Mouse (Mus musculus): ENCODE results near the gene Krt82.
"Not testable (repeated sequence)": the region's sequence is repeated elsewhere in the genome, so short reads cannot be mapped to it uniquely, and the experiment has no call there.

The Krt82 gene

DNA sequence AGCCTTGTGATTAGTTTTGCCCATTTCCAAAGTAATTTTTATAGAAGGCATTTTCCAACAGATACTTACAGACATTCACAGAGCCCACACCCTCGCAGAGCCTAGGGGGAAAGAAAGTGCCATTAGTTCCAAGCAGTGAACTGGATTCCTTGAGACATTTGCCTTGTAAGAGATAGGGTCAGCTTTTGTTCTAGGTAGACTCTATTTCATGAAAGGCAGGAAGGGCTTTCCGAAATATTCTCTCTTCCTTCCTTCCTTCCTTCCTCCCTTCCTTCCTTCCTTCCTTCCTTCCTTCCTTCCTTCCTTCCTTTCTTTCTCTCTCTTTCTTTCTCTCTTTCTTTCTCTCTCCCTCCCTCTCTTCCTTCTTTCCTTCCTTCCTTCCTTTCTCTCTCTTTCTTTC lies 33.3 kb downstream of the Krt82 start, which contains the start of gene Gm49425:
TSS of gene Gm49425 (minus strand) at position 101 of the 400 bp plus-strand sequence.
- DNase-seq (ENCODE audit: low read depth, low spot score) = not testable (repeated sequence)

DNA sequence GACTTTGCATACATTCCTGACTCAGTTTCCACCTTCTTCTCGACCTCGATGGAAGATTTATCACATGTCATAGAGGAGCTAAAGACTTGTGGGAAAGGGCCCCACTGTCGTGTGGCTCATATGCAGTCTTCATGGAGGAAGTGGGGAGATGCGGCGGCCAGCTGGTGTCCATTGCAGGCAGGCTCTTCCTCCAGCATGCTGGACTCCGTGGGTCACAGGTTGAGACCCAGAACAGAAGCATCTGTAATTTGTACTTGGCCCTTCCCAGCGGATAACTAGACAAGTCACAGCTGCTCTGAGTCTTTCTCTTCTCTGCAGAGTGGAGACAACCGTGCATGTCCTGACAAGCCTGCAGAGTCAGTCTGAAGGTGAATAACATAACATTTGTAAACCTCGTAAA lies 42.2 kb downstream of the Krt82 start:
- no peak for DNase-seq (ENCODE audit: low read depth, low spot score)

DNA sequence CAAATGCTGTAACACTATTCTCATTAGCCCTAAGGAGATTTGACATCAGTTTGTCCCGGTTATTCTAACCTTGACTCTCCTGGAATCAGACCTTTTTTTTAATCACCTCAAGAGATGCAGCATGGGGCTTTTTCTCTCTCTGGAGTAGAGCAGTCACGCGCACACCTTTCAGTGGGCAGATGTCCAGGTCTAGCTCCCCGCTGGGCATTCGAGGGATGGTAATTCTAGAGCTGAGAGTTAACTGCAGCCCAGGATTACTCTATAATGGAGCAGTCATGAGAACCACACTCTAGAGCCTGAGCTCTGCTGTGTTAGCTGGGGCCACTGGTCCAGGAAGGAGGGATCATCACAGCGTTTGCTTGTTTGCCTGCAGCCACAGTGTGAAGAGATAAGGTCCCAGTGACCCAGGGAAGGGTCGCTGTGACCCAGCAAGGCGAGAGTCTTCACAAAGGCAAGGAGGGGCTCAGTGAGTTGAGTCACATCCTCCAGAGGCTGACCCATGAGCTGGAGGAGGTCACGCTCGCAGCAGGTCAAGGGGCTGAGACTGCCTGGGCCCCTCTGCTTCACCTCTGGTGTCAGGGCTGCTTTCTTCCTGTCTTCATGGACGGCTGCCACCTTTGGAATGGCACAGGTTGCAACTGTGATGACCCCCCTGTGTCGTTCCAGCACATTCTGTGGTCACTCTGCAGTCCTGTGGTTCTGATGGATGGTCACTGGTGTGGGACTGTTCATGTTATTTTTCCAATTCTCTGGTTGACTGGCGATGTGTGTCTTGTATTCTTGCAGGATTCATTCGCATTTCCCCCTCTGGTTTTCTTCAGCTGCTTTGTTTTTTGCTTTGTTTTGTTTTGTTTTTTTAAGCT lies 43.3 kb downstream of the Krt82 start:
- no peak for DNase-seq (ENCODE audit: low read depth, low spot score)

DNA sequence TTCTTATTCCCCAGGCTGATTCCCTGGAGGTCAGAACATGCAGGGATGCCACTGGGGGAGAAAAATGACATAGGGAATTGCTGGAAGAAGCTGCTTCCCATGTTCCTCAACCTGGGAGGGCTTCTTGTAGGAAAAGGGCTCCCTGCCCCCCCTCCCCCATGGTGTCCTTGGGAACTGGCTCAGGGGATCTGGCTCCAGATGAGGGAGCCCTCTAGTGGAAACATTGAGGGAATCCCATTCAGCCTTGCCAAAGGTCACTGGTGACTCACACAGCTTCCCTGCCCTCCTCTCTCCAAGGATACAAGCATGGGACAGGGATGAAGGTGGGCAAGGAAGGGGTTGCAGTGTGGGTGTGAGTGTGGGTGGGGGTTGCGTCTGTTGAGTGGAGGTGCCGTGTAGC lies 53.3 kb downstream of the Krt82 start:
- peak; percentile 40 for DNase-seq (ENCODE audit: low read depth, low spot score)

DNA sequence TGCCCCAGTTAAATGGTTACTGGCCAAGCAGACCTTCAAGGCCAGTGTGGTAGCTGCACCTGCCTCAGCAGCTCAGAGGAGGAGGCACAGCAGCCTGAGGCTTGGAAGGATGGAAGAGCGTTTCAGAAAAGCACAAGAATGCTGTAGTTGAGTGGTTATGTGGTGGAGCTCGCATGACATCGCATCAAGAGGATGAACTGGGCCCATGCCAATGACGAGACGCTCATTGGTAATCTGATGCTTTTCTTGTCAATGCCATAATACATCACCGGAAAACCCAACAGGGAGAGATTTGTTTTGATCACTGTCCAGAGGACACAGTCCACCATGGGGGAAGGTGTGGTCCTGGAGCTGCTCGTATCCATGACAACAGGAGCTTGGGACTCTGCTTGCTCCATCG lies 55.2 kb downstream of the Krt82 start:
- DNase-seq (ENCODE audit: low read depth, low spot score) = no peak

DNA sequence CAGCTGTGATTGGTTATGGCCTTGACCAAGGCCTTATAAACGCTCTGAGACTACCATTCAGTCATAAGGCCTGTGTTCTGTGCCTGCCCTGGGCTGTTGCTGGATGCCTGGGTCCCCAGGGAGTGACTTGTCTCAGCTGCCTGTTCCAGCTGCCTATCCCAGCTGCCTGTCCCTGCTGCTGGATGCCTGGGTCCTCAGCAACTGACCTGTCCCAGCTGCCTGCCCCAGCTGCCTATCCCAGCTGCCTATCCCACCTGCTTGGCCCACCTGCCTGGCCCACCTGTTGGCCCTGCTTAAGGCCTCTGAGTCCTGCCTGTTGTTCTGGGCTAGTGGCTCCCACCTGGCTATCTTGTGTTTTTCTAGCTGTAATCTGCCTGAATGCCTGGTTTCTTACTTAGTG lies 56.3 kb downstream of the Krt82 start:
- no peak for DNase-seq (ENCODE audit: low read depth, low spot score)

DNA sequence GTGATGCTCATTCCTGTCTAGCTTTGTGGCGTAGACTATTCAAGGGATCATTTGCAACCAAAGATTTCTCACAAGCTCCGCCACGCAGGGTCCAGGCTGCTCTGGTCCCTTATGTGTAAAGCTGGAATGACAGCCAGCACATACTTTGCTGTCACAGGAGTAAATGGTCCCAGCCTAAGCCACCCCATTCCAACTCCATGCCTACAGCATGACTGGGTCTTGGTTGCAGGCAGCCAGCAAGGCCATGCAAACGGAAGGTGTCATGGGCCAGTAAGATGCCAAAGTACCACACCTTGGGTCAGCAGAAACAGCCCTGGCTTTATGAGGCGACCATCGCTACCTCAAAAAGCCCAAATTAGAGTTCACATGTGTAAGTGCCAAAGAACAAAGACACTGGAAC lies 56.8 kb downstream of the Krt82 start:
- DNase-seq (ENCODE audit: low read depth, low spot score) = no peak

DNA sequence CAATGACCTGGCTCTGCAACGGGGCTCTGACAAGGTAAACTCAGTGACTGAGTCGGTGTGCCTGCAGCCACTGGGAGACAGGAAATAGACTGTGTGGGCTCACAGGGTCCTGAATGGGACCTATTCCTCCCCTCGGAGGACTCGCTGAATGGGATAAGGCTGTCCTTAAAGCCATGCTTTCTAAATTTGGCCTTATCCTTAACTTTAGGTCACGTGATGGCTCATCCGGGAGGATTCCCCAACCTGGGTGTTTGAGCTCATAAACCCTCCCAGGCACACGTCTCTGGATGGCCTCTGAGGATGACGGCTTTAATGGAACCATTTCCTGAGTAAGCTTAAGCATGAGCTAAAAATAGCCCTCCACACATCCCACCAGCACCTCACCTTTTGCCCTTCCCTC lies 57.7 kb downstream of the Krt82 start:
- peak; percentile 11 for DNase-seq (ENCODE audit: low read depth, low spot score)

DNA sequence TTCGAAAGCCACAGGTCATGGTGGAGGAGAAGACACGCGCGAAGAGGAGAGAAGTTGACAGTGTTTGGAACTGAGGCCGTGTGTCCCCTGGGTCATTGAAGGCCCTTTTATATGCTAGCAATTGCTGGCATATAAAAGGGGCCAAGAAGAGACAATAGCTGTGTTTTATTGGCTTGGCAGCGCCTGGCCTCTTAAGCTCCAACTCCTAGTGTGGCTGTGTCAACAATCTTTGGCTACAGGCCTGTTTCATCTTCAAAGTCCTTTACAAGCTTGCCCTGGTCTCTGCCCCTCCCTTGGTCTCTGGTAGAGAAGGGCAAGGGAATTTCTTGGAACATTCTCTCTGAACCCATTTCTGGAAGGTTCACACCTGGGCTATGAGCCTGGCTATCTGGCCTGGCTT lies 59.0 kb downstream of the Krt82 start, which contains the start of gene Krt83:
TSS of gene Krt83 (minus strand) at position 82 of the 400 bp plus-strand sequence.
- DNase-seq (ENCODE audit: low read depth, low spot score) = no peak
